Mouse (Mus musculus) lung, embryonic 15.5 days (tissue): Measurements from ENCODE around the gene Sv2b. TPM values are rescaled to one million over a fixed set of nuclear protein-coding genes. Genes with fewer than 3 reads are reported as not detected.

Experiments used
- ATAC-seq: fragments of 200-750 bp; cut with Nextera tagmentation; 2 replicates; pipeline ENCODE4 v1.8.0; 2017; ENCODE audit warnings: moderate number of reproducible peaks, borderline replicate concordance; ENCODE audit not compliant: low FRiP score, low TSS enrichment; ENCODE audit errors: extremely low read depth
- H3K27ac ChIP-seq: fragments of 300-500 bp; sonication (generic); 2 replicates; pipeline ENCODE4 v1.5.1; 2015; ENCODE audit warnings: moderate library complexity, mild to moderate bottlenecking, inconsistent platforms
- H3K27me3 ChIP-seq: fragments of 300-500 bp; sonication (generic); 2 replicates; pipeline ENCODE4 v1.6.1; 2015; ENCODE audit warnings: inconsistent platforms
- H3K36me3 ChIP-seq: fragments of 300-500 bp; sonication (generic); 2 replicates; pipeline ENCODE4 v1.6.1; 2015; ENCODE audit warnings: inconsistent platforms
- H3K4me1 ChIP-seq: fragments of 300-500 bp; sonication (generic); 2 replicates; pipeline ENCODE4 v1.6.1; 2015; ENCODE audit warnings: inconsistent platforms
- H3K4me2 ChIP-seq: fragments of 300-500 bp; sonication (generic); 2 replicates; pipeline ENCODE4 v1.6.1; 2015; ENCODE audit warnings: inconsistent platforms, mild to moderate bottlenecking, moderate library complexity
- H3K4me3 ChIP-seq: fragments of 300-500 bp; sonication (generic); 2 replicates; pipeline ENCODE4 v1.5.1; 2015; ENCODE audit warnings: mild to moderate bottlenecking, inconsistent platforms
- H3K9ac ChIP-seq: fragments of 300-500 bp; sonication (generic); 2 replicates; pipeline ENCODE4 v1.6.1; 2015; ENCODE audit warnings: inconsistent platforms
- H3K9me3 ChIP-seq: fragments of 300-500 bp; sonication (generic); 2 replicates; pipeline ENCODE4 v1.6.1; 2016; ENCODE audit warnings: inconsistent platforms
- WGBS: fragments of 180-500 bp; shearing (Covaris S2); methylation state at CpG from one replicate; pipeline ENCODE4 v1.1.7; 2015; 5-methylcytosine and 5-hydroxymethylcytosine counted together
- polyA plus RNA-seq: library from polyadenylated mRNA; unstranded; fragments of >200 nt; fragmentation: Nextera tagmentation; extraction: Ambion mirVana; gene quantifications from 2 replicates; pipeline ENCODE4 v1.2.1, GENCODE M21; 2015

The Sv2b gene
- polyA plus RNA-seq, 1 experiment from 2014 or later, result 0.75 TPM

GRCm38 (mm10) chr7:75282951-75283350 is 26.1 kb downstream of the Sv2b start:
- H3K27me3 ChIP-seq, result no peaks in the 10 kb centered on the region
- ATAC-seq, result no peak
- WGBS, result 67% methylated on average over 3 of the region's 3 CpGs
- no peak overlapping the region for H3K27ac ChIP-seq
- H3K36me3 ChIP-seq, result no peaks in the 10 kb centered on the region
- H3K4me1 ChIP-seq, result no peaks in the 10 kb centered on the region
- no peak overlapping the region for H3K9ac ChIP-seq
- H3K4me3 ChIP-seq, result no peak overlapping the region
- H3K9me3 ChIP-seq, result no peaks in the 10 kb centered on the region
- no peak overlapping the region for H3K4me2 ChIP-seq

- no peaks in the 10 kb centered on the region for H3K27me3 ChIP-seq
- no peak overlapping the region for H3K27ac ChIP-seq
- H3K4me2 ChIP-seq, result no peak overlapping the region
- H3K36me3 ChIP-seq, result no peaks in the 10 kb centered on the region
- H3K4me3 ChIP-seq, result no peak overlapping the region
- WGBS, result 76% methylated on average over 3 of the region's 3 CpGs
- no peaks in the 10 kb centered on the region for H3K9me3 ChIP-seq
- ATAC-seq, result no peak
- no peaks in the 10 kb centered on the region for H3K4me1 ChIP-seq
- no peak overlapping the region for H3K9ac ChIP-seq
These were observed 26.9 kb downstream of the Sv2b start for GRCm38 (mm10) chr7:75282080-75282650.

DNA sequence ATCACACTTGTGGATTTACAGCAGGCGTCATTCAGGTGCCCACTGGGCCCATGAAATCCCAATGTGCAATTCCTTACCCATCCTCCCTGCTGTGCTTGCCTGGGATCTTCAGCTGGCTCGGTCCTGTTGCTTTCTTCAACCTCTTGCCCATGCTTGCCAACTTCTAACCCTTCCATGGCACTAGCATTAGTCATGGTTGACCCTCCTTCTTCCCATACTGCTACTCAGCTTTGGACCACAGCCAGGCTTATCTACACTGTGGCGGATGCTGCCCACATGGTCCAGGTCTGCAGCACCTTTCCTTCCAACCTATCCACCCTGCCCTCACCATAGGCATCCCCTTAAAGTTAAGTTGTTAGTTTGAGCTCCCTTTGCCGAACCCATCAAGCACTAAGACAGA is 28.0 kb downstream of the Sv2b start:
- Histone ChIP-seq H3K36me3 (no peaks in the 10 kb centered on the region), H3K9me3 (no peaks in the 10 kb centered on the region), H3K27me3 (no peaks in the 10 kb centered on the region), H3K27ac (no peak overlapping the region), H3K4me2 (no peak overlapping the region), H3K4me3 (no peak overlapping the region), H3K9ac (no peak overlapping the region), H3K4me1 (no peaks in the 10 kb centered on the region)
- no peak for ATAC-seq
- WGBS, result 73% methylated on average over 4 of the region's 4 CpGs

DNA sequence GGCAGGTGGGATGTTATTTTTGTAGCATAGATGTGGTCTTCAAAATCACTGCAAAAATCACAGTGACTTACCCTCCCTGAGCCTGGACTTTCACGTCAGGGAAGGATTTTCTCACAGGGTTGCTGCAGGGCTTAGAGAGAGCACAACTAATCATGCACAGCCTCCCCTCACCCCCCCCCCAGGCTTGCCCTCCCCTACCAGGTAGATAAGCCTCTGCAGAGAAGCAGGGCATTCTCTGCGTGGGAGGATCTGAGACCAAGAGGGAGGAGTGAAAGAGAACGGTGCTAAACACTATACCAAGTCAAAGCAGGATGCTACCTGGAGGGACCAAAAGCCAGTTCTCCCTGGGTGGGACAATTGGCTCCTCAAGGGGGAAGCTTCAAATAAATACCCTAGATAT is 31.2 kb downstream of the Sv2b start:
- WGBS, result 19% methylated on average over 3 of the region's 3 CpGs
- Histone ChIP-seq H3K27me3 (no peaks in the 10 kb centered on the region), H3K27ac (no peak overlapping the region), H3K36me3 (no peaks in the 10 kb centered on the region), H3K4me2 (no peak overlapping the region), H3K4me1 (no peaks in the 10 kb centered on the region), H3K9ac (no peak overlapping the region), H3K9me3 (no peaks in the 10 kb centered on the region), H3K4me3 (no peak overlapping the region)
- ATAC-seq, result no peak

- ATAC-seq, result no peak
- Histone ChIP-seq H3K9ac (no peak overlapping the region), H3K4me3 (no peak overlapping the region), H3K27me3 (no peaks in the 10 kb centered on the region), H3K9me3 (no peaks in the 10 kb centered on the region), H3K27ac (no peak overlapping the region), H3K4me2 (no peak overlapping the region), H3K36me3 (no peaks in the 10 kb centered on the region), H3K4me1 (no peaks in the 10 kb centered on the region)
These were observed 32.3 kb downstream of the Sv2b start for GRCm38 (mm10) chr7:75276739-75277138.

DNA sequence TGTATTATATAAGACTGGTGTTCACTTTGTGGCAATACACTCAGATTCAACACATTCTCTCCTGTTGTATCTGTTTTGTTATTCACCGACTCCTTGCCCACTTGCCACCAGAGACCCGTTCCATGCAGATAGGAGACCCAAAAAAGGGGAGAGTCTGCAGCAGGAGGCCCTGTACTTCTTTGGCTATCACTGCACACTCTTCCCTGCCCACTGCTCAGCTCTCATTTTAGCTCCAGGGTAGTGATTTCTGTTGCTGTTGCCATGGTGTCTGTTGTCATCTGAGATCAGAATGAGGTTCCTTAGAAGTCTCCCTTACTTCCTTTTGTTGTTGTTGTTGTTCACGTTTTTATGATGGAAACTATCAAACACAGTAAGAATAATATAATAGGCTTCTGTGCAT is 34.5 kb downstream of the Sv2b start:
- no peak overlapping the region for H3K4me2 ChIP-seq
- no peak overlapping the region for H3K27ac ChIP-seq
- no peaks in the 10 kb centered on the region for H3K4me1 ChIP-seq
- 61% methylated on average over 3 of the region's 3 CpGs for WGBS
- no peaks in the 10 kb centered on the region for H3K36me3 ChIP-seq
- ATAC-seq, result no peak
- H3K4me3 ChIP-seq, result no peak overlapping the region
- H3K27me3 ChIP-seq, result no peaks in the 10 kb centered on the region
- H3K9ac ChIP-seq, result no peak overlapping the region
- no peaks in the 10 kb centered on the region for H3K9me3 ChIP-seq

DNA sequence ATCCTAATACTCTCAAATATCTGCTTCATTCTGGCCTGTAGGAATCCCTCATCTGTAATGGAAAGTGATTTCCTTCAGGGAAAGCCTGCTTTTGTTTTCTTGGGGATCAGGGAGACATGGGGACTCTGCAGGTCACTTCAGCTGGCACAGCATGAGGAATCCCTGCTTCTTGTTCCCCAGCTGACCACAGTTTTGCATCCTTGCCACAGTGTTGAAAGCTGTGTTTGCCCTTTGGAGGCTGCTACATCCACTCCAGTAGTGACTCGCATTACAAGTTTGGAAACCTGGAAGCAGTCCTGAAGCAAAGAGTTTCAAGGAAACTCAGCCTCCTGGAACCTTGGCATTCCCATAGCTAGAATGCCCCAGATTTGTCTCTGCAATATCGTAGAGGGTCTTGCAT is 35.4 kb downstream of the Sv2b start:
- H3K4me1 ChIP-seq, result no peaks in the 10 kb centered on the region
- no peaks in the 10 kb centered on the region for H3K9me3 ChIP-seq
- H3K9ac ChIP-seq, result no peak overlapping the region
- WGBS, result 66% methylated on average over 2 of the region's 2 CpGs
- H3K27me3 ChIP-seq, result no peaks in the 10 kb centered on the region
- no peak overlapping the region for H3K4me2 ChIP-seq
- no peaks in the 10 kb centered on the region for H3K36me3 ChIP-seq
- H3K27ac ChIP-seq, result no peak overlapping the region
- ATAC-seq, result no peak
- H3K4me3 ChIP-seq, result no peak overlapping the region

DNA sequence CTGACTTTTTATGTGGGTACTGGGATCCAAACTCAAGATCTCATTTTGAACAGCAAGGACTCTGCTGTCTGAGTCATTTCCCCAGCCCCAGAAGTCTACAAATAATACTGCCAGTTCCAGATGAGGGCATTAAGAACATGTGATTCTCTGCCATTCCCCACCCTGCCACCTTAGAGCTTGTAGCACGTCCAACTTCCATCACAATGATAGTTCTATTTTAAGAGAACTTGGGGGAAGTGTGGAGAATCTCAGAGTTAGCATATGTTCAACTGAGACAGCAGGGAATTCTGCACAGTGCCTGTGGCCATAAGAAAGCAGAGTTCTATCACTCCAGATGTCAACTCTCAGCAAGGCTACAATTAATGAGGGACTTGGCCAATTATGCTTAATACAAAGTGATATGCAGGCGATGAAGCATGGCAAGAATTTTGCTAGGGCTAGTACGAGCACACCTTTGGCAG is 37.1 kb downstream of the Sv2b start:
- ATAC-seq, result no peak
- 64% methylated on average over 3 of the region's 3 CpGs for WGBS

GRCm38 (mm10) chr7:75271306-75271705 is 37.8 kb downstream of the Sv2b start:
- no peak overlapping the region for H3K4me2 ChIP-seq
- H3K27me3 ChIP-seq, result no peaks in the 10 kb centered on the region
- H3K9me3 ChIP-seq, result no peaks in the 10 kb centered on the region
- H3K36me3 ChIP-seq, result no peaks in the 10 kb centered on the region
- H3K27ac ChIP-seq, result no peak overlapping the region
- H3K9ac ChIP-seq, result no peak overlapping the region
- H3K4me3 ChIP-seq, result no peak overlapping the region
- 69% methylated on average over 3 of the region's 3 CpGs for WGBS
- ATAC-seq, result no peak
- H3K4me1 ChIP-seq, result no peaks in the 10 kb centered on the region

More for the DNA sequence above, 37.1 kb downstream of the Sv2b start:
- H3K9ac ChIP-seq, result no peak overlapping the region
- no peaks in the 10 kb centered on the region for H3K27me3 ChIP-seq
- H3K4me3 ChIP-seq, result no peak overlapping the region
- no peaks in the 10 kb centered on the region for H3K36me3 ChIP-seq
- H3K27ac ChIP-seq, result no peak overlapping the region
- H3K4me1 ChIP-seq, result no peaks in the 10 kb centered on the region
- H3K9me3 ChIP-seq, result no peaks in the 10 kb centered on the region
- no peak overlapping the region for H3K4me2 ChIP-seq

- no peaks in the 10 kb centered on the region for H3K36me3 ChIP-seq
- no peak overlapping the region for H3K27ac ChIP-seq
- H3K4me2 ChIP-seq, result no peak overlapping the region
- H3K4me1 ChIP-seq, result no peaks in the 10 kb centered on the region
- ATAC-seq, result no peak
- no peaks in the 10 kb centered on the region for H3K9me3 ChIP-seq
- WGBS, result 67% methylated on average over 4 of the region's 4 CpGs
- no peaks in the 10 kb centered on the region for H3K27me3 ChIP-seq
- no peak overlapping the region for H3K4me3 ChIP-seq
- no peak overlapping the region for H3K9ac ChIP-seq
These were observed 41.8 kb downstream of the Sv2b start for GRCm38 (mm10) chr7:75267236-75267635.

- H3K9me3 ChIP-seq, result no peaks in the 10 kb centered on the region
- no peak overlapping the region for H3K27ac ChIP-seq
- no peaks in the 10 kb centered on the region for H3K27me3 ChIP-seq
- no peaks in the 10 kb centered on the region for H3K36me3 ChIP-seq
- H3K4me1 ChIP-seq, result no peaks in the 10 kb centered on the region
- 63% methylated on average over 4 of the region's 4 CpGs for WGBS
- H3K4me2 ChIP-seq, result no peak overlapping the region
- ATAC-seq, result no peak
- H3K9ac ChIP-seq, result no peak overlapping the region
- no peak overlapping the region for H3K4me3 ChIP-seq
These were observed 43.8 kb downstream of the Sv2b start for GRCm38 (mm10) chr7:75265241-75265640.

GRCm38 (mm10) chr7:75259945-75260344 is 49.1 kb downstream of the Sv2b start:
- Histone ChIP-seq H3K4me2 (no peak overlapping the region), H3K27me3 (no peaks in the 10 kb centered on the region), H3K9ac (no peak overlapping the region), H3K9me3 (no peaks in the 10 kb centered on the region), H3K36me3 (no peaks in the 10 kb centered on the region), H3K27ac (no peak overlapping the region), H3K4me3 (no peak overlapping the region), H3K4me1 (no peaks in the 10 kb centered on the region)
- WGBS, result 63% methylated on average over 3 of the region's 3 CpGs
- no peak for ATAC-seq

- no peak for ATAC-seq
- no peaks in the 10 kb centered on the region for H3K36me3 ChIP-seq
- H3K9me3 ChIP-seq, result no peaks in the 10 kb centered on the region
- no peak overlapping the region for H3K9ac ChIP-seq
- no peak overlapping the region for H3K4me3 ChIP-seq
- WGBS, result 67% methylated on average over 8 of the region's 8 CpGs
- no peak overlapping the region for H3K27ac ChIP-seq
- no peaks in the 10 kb centered on the region for H3K4me1 ChIP-seq
- H3K4me2 ChIP-seq, result no peak overlapping the region
- H3K27me3 ChIP-seq, result no peaks in the 10 kb centered on the region
These were observed 55.3 kb downstream of the Sv2b start for GRCm38 (mm10) chr7:75253611-75254250.
